Mouse (Mus musculus) limb, embryonic 12.5 days (tissue): ENCODE measurements around the gene Naa25. TPM values are rescaled to one million over a fixed set of nuclear protein-coding genes. Genes with fewer than 3 reads are reported as not detected.
A peak's percentile ranks its signal among the peaks of the same experiment; 100 is the strongest.

ENCODE experiments used
- ATAC-seq: fragments of 200-750 bp; cut with Nextera tagmentation; 2 replicates; pipeline ENCODE4 v1.8.0; 2017; ENCODE audit warnings: low read depth, moderate TSS enrichment; ENCODE audit not compliant: insufficient number of reproducible peaks, insufficient read depth, low FRiP score, low TSS enrichment
- H3K27ac ChIP-seq: fragments of 300-500 bp; sonication (generic); 2 replicates; pipeline ENCODE4 v1.5.1; 2016; ENCODE audit warnings: mild to moderate bottlenecking, moderate library complexity
- H3K27me3 ChIP-seq: fragments of 300-500 bp; sonication (generic); 2 replicates; pipeline ENCODE4 v1.6.1; 2016; ENCODE audit warnings: mild to moderate bottlenecking, moderate library complexity
- H3K36me3 ChIP-seq: fragments of 300-500 bp; sonication (generic); 2 replicates; pipeline ENCODE4 v1.6.1; 2016; ENCODE audit warnings: mild to moderate bottlenecking, moderate library complexity
- H3K4me1 ChIP-seq: fragments of 300-500 bp; sonication (generic); replicated peaks from 2 replicates; pipeline ENCODE4 v1.6.1; 2016
- H3K4me2 ChIP-seq: fragments of 300-500 bp; sonication (generic); 2 replicates; pipeline ENCODE4 v1.6.1; 2016; ENCODE audit warnings: mild to moderate bottlenecking, moderate library complexity
- H3K4me3 ChIP-seq: fragments of 300-500 bp; sonication (generic); replicated peaks from 2 replicates; pipeline ENCODE4 v1.5.1; 2016; ENCODE audit warnings: mild to moderate bottlenecking
- H3K9ac ChIP-seq: fragments of 300-500 bp; sonication (generic); replicated peaks from 2 replicates; pipeline ENCODE4 v1.6.1; 2016; ENCODE audit warnings: mild to moderate bottlenecking, moderate library complexity
- H3K9me3 ChIP-seq: fragments of 300-500 bp; sonication (generic); 2 replicates; pipeline ENCODE4 v1.6.1; 2016; ENCODE audit warnings: mild to moderate bottlenecking, moderate library complexity
- WGBS: fragments of 180-500 bp; shearing (Covaris S2); methylation state at CpG from one replicate; pipeline ENCODE4 v1.1.7; 2016; 5-methylcytosine and 5-hydroxymethylcytosine counted together
- polyA plus RNA-seq: library from polyadenylated mRNA; unstranded; fragments of >200 nt; fragmentation: Nextera tagmentation; extraction: Ambion mirVana; gene quantifications from 2 replicates; pipeline ENCODE4 v1.2.1, GENCODE M21; 2016

The Naa25 gene
- polyA plus RNA-seq, 1 experiment from 2014 or later, result 41.2 TPM

DNA sequence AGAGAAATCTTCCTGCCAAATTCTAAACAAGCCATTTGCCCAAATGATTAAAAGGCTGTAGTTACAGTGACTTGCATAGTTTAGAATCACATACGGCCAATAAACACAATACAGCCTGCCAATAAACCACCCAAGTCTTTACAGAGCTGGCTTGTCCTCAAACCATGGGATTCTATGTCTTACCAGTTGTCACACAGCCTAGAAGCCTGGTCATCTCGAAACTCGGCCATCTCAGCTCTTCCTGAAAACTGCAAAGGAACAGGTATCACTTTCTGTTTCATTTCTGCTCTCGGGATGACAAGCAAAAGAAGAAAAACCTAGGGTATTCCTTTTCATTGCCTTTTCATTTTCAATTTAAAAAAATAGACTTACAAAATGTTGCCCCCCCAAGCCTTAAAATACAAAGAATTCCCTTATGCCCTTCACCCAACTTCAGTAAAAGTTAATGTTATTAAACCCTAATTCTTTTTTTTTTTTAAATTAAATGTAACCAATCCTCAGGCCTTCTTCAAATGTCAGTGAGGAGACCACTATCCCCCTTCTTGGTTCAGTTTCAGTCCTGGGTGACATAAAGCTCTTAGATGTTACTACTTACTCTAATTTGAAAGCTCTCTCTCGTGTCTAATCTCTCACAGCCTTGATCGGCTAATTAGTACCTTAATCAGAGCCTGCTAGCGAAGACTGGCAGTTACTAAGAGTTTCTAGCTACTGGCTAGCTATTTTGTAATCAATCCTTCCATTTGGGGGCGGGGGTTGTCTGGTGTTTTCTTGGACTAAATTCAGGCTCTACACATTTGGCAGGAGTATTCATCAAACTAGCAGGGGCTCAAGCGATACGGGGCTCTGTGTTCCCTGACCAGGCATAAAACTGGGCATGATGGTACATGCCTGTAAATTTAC, 13.6 kb upstream of the Naa25 start:
- Histone ChIP-seq H3K4me2 (peak overlapping the region; percentile 78), H3K4me3 (peak overlapping the region; percentile 82), H3K4me1 (peaks cover 11% of the 10 kb centered on the region), H3K27me3 (peaks cover 8% of the 10 kb centered on the region), H3K9ac (0 out of 2 replicates have a peak overlapping the region, but pooled peaks have one; percentile 27), H3K36me3 (peaks cover 41% of the 10 kb centered on the region), H3K9me3 (peaks cover 10% of the 10 kb centered on the region), H3K27ac (no peak overlapping the region)
- 46% methylated on average over 10 of the region's 10 CpGs for WGBS
- no peak for ATAC-seq

DNA sequence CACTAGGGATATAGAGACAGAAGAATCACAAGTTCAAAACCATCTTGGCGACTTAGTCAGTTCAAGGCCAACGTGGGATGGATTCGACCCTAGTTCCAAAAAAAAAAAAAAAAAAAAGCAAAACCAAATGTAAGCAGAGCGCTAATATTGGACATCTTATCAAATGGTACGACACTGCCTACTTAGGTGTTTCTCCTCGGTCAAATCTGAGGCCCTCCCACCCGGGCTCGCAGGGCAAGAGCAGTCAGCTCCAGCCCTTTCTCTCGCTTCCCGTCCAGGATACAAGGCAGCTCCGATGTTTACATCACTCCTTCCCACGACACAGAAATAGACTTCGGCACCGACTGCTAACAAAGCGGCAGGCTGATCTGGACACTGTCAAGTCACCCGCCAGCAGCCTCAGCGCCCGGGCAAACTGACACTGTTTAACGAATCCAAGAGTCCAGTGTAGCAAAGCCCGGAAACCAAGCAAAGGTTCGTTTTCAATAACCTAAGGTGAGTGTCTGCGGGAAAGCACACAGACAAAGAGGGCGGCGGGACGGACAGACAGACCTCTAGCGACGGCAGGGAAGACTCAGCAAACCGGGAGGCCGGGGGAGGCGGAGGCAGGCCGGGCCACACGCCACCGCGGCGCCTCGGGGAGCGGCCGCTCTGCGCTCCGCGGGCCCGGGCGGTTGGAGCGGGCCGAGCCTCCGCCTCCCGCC, 12.8 kb upstream of the Naa25 start:
- 3% methylated on average over 46 of the region's 47 CpGs for WGBS
- peak overlapping the region; percentile 84 for H3K9ac ChIP-seq
- H3K4me3 ChIP-seq, result peak overlapping the region; percentile 82
- H3K4me2 ChIP-seq, result peak overlapping the region; percentile 78
- peak overlapping the region; percentile 76 for H3K27ac ChIP-seq
- peaks cover 10% of the 10 kb centered on the region for H3K9me3 ChIP-seq
- ATAC-seq, result peak; percentile 66
- peaks cover 8% of the 10 kb centered on the region for H3K27me3 ChIP-seq
- peaks cover 33% of the 10 kb centered on the region for H3K36me3 ChIP-seq
- H3K4me1 ChIP-seq, result peaks cover 11% of the 10 kb centered on the region

DNA sequence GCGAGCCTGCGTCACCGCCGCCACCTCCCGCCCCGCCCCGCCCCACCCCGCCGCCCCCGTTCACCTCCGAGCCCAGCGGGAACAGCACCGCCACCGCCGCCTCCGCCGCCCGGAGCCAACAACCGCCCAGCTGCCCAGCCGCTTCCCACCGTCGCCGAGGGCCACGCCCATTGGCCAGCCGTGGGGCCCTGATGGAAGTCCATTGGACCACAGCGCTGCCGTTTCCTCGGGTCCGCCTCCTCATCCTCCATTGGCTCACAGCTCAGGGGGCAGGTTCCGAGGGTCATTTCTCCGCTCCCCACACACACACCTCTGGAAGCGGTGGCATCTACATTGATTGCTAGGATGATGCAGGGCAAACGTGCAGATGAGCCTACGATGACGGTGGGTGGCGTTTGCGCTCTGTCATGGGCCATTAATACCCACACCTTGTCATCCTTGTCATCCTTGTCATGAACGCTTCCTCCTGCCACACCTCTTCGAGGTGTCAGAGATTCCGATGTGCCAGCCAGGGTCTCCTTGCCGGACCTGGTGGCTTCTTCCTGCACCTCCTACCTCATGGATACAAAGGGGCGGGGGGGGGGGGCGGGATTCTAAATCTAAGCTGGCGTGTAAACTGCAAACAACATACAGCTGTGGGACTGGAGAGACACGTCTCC, 12.1 kb upstream of the Naa25 start, which contains the start of gene Trafd1:
Gene Trafd1, minus strand, starts transcription at position 172 of the 659 bp plus-strand sequence.
- H3K4me2 ChIP-seq, result peak within 1 kb of the TSS; percentile 78
- peaks cover 8% of the 10 kb centered on the region for H3K27me3 ChIP-seq
- H3K4me3 ChIP-seq, result peak within 1 kb of the TSS; percentile 82
- H3K36me3 ChIP-seq, result peaks cover 26% of the 10 kb centered on the region
- peak; percentile 93 for ATAC-seq
- under 1% methylated on average over 44 of the region's 45 CpGs for WGBS
- peak within 1 kb of the TSS; percentile 76 for H3K27ac ChIP-seq
- peak within 1 kb of the TSS; percentile 84 for H3K9ac ChIP-seq
- peaks cover 11% of the 10 kb centered on the region for H3K4me1 ChIP-seq
- H3K9me3 ChIP-seq, result peaks cover 9% of the 10 kb centered on the region

DNA sequence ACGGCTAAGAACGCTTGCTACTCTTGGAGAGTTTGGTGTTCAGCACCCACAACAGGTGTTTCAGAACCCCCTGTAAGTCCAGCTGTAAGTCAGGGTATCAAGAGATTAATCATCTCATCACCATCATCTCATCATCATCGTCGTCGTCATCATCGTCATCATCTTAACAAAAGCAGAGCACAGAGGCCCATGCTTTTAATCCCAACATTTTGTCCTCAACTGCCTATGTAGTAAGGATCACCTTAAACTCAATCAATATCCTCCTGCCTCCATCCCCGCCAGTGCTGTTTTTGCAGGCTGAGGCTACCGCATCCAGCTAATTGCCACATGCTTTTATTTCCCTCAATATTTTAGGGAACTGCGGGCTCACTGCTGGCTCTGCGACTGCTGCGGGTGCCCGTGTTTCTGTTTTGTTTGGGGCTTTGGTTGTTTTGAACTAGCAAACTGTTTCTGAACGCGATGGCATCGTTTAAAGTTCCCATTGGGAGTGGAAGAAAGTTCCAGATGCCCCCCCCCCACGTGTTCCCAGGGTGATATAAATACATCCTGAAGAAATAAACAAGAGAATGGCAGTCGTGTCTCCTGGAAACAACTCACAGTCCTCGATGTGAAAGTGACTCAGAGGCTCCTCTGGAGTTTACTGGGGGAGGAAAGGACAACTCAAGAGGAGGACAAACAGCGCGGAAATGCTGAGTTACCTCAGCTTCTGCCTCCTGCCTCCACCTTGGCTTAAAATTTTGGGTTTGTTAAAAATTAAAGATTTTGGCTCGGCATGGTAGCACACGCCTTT, 11.4 kb upstream of the Naa25 start:
- Histone ChIP-seq H3K27ac (no peak overlapping the region), H3K4me3 (peak overlapping the region; percentile 82), H3K9me3 (peaks cover 2% of the 10 kb centered on the region; the same call in 1 of the 2 replicates), H3K9ac (peak overlapping the region; percentile 84; the same call in 1 of the 2 replicates), H3K4me2 (peak overlapping the region; percentile 78), H3K36me3 (peaks cover 19% of the 10 kb centered on the region), H3K27me3 (peaks cover 8% of the 10 kb centered on the region), H3K4me1 (peaks cover 11% of the 10 kb centered on the region)
- ATAC-seq, result no peak
- 32% methylated on average over 22 of the region's 22 CpGs for WGBS

DNA sequence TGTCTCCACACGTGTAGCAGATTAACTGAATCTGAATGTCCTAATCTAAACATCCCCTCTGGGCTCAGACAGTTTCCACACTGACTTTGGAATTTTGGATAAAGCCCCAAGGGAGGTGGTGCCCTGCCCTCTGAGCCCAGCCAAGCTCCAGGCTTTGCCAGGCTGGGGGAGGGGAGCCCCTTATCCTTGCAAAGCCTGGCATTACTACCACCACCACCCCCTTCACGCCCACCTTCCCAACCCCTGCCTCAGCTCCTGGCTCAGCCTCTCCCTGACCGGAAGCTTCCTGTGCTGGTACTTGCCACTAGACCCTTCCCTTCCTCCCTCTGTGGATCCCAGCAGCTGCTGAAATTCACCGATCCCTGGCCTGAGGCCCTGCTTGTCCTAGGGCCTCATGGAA, 10.6 kb upstream of the Naa25 start:
- Histone ChIP-seq H3K36me3 (peaks cover 10% of the 10 kb centered on the region; the same call in 1 of the 2 replicates), H3K27me3 (peaks cover 8% of the 10 kb centered on the region), H3K4me2 (no peak overlapping the region), H3K27ac (no peak overlapping the region), H3K9ac (no peak overlapping the region), H3K4me1 (peaks cover 11% of the 10 kb centered on the region), H3K4me3 (no peak overlapping the region), H3K9me3 (no peaks in the 10 kb centered on the region)
- 51% methylated on average over 4 of the region's 4 CpGs for WGBS
- ATAC-seq, result no peak

DNA sequence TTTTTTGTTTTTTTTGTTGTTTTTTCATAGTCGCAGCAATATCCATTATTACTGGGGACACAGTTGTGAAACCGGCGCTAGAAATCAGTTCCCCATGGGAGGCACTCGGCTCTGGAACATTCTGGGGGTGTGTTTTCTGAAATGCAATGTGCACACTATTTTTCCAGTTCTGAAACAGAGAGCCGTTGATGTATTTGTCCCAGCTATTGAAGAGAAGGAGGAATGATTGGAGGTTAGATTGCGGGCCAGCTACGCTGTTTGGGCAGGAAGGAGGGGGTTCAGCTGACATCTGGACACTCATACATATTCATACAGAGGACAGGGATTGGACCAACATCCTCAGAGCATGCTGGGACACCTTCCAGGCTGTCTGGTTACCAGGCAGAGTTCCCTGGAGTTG, 8.6 kb upstream of the Naa25 start:
- H3K4me1 ChIP-seq, result peaks cover 5% of the 10 kb centered on the region
- H3K4me2 ChIP-seq, result no peak overlapping the region
- no peaks in the 10 kb centered on the region for H3K36me3 ChIP-seq
- H3K4me3 ChIP-seq, result no peak overlapping the region
- no peaks in the 10 kb centered on the region for H3K9me3 ChIP-seq
- no peak overlapping the region for H3K27ac ChIP-seq
- WGBS, result 81% methylated on average over 7 of the region's 7 CpGs
- peaks cover 8% of the 10 kb centered on the region for H3K27me3 ChIP-seq
- ATAC-seq, result no peak
- no peak overlapping the region for H3K9ac ChIP-seq

DNA sequence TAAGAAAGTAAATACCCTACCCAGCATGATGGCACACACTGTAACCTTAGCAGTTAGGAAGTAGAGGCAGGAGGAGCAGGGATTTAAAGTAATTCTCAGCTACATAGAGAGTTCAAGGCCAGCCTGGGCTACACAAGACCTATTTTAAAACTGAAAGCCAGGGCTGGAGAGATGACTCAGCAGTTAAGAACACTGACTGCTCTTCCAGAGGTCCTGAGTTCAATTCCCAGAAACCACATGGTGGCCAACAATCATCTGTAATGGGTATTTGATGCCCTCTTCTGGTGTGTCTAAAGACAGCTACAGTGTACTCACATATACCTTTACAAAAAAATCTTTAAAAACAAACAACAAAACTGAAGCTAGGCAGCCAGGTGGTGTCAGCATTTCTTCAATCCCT, 8.0 kb upstream of the Naa25 start:
- Histone ChIP-seq H3K4me1 (no peaks in the 10 kb centered on the region), H3K4me3 (no peak overlapping the region), H3K36me3 (no peaks in the 10 kb centered on the region), H3K4me2 (no peak overlapping the region), H3K9ac (no peak overlapping the region), H3K9me3 (no peaks in the 10 kb centered on the region), H3K27ac (no peak overlapping the region), H3K27me3 (peaks cover 8% of the 10 kb centered on the region)
- no peak for ATAC-seq

DNA sequence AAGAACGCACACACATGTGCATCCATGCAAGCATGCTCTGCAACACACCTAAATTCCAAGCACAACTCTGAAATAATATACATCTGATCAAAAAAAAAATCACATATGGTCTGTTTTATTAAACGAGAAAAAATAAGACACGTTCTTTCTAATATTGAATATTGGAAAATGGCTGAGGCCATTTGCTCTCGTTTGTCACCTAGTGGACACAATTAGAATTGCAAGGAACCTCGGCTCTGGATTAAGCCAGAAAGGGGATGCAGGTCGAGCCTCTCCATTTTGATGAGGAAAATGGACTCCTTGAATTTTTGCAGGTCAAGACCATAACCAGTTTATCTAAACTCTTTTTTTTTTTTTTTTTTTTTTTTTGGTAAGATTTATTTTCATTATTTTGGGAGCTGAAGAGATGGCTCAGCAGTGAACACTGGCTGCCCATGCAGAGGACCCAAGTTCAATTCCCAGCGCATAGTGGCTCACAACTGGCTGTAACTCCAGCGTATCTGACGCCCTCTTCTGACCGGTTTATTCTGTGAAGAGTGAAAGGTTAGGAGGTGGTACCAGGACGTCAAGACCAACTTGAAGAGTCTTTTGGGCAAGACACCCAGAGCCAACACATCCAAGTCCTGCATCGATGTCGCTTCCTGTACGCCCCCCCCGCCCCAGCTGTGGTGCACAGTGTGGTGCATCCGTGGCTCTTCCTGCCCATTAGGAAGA, 4.9 kb upstream of the Naa25 start:
- Histone ChIP-seq H3K9me3 (no peaks in the 10 kb centered on the region), H3K27me3 (no peaks in the 10 kb centered on the region), H3K4me1 (no peaks in the 10 kb centered on the region), H3K36me3 (no peaks in the 10 kb centered on the region), H3K27ac (no peak overlapping the region), H3K9ac (no peak overlapping the region), H3K4me3 (no peak overlapping the region), H3K4me2 (no peak overlapping the region)
- ATAC-seq, result no peak
- 58% methylated on average over 16 of the region's 16 CpGs for WGBS

DNA sequence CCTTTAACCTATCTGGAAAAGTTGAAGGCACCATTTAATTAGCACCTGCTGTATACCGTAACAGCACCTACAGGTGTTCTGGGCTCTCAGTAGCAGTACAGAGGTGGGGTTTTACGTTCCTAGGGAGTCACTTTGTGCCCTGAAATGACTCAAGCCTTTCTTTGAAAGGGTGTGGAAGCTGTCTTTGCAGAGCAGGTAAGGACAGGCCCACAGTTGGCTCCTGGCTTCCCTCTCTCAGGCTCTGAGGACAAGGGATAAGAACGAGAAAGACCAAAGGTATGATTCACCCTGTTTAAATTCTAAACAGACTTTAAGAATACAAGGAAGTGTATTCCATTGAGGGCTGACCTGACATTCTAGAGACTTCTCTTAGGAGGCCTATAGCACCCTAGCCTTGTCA, 4.3 kb upstream of the Naa25 start:
- Histone ChIP-seq H3K9ac (no peak overlapping the region), H3K27me3 (no peaks in the 10 kb centered on the region), H3K4me3 (no peak overlapping the region), H3K4me2 (no peak overlapping the region), H3K4me1 (no peaks in the 10 kb centered on the region), H3K27ac (no peak overlapping the region), H3K36me3 (no peaks in the 10 kb centered on the region), H3K9me3 (no peaks in the 10 kb centered on the region)
- no peak for ATAC-seq
- 82% methylated on average over 3 of the region's 3 CpGs for WGBS

DNA sequence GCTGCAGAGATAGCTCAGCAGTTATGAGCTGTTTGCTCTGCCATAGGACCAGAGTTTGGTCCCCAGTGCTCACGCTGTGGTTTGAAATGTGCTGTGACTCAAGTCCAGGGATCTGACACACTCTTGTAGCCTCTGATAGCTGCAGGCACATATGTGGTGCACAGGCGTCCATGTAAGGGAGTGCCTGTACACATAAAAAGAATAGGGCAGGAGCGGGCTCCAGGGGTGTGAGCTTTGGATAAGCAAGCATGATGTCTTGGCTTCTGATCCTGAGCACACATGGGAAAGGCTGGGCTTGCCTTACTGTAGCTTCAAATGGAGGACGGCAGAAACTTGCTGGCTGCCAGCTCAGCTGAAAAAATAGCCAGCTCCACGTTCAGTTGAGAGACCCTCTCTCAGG, 2.1 kb upstream of the Naa25 start:
- Histone ChIP-seq H3K9me3 (no peaks in the 10 kb centered on the region), H3K4me3 (no peak overlapping the region), H3K4me1 (peaks cover 11% of the 10 kb centered on the region; the same call in 1 of the 2 replicates), H3K4me2 (no peak overlapping the region), H3K27ac (no peak overlapping the region), H3K36me3 (peaks cover 4% of the 10 kb centered on the region; the same call in 1 of the 2 replicates), H3K9ac (no peak overlapping the region), H3K27me3 (no peaks in the 10 kb centered on the region)
- no peak for ATAC-seq
- WGBS, result 75% methylated on average over 5 of the region's 5 CpGs
